Mouse (Mus musculus): Measurements from ENCODE around the gene Zkscan4. TPM values are rescaled to one million over a fixed set of nuclear protein-coding genes. Genes with fewer than 3 reads are reported as not detected.
"Not testable (repeated sequence)": the region's sequence is repeated elsewhere in the genome, so short reads cannot be mapped to it uniquely, and the experiment has no call there.

The Zkscan4 gene
- 4.5 TPM in 2 replicates for polyA plus RNA-seq (2015; fragmentation: Nextera tagmentation; extraction: Ambion mirVana)

DNA sequence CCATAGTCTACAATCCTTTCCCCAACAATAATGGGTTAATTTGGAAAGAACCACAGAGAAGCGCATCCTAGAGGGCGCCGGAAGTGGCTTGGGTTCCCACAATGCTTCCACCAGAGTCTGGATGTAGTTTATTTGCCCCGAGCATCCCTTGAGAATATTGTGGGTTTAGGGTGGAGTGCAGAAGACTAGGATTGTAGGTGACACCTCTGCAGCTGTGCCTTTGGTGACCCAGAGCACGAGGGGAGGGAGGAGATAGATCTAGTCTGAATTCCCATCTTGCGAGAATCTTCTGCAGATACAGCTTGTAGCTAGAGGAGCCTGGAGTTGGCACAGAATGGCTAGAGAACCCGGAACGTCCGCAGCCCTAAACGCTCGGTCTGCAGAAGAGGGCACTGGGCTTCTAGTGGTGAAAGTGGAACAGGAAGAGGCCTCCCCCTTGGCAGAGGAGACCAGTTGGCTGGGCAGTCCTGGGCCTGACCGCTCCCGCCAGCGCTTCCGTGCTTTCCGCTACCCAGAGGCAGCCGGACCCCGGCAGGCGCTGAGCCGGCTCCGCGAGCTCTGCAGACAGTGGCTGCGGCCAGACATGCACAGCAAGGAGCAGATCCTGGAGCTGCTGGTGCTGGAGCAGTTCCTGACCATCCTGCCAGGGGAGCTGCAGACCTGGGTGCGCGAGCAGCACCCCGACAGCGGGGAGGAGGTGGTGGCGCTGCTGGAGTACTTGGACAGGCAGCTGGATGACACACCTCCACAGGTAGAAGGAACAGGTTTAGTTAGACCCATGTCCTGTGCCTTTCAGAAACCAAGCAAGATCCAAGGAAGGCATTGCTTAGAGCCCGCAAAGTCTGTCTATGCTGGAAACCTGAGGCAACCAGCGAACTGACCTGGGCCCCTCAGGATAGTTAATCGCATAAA, at the start of gene Zkscan4, which contains the start of gene Gm10065:
Gene Zkscan4, plus strand, starts transcription at position 149 of the 912 bp plus-strand sequence.
Gene Gm10065, minus strand, starts transcription at position 683 of the 912 bp plus-strand sequence.
- H3K4me1 ChIP-seq (ENCODE audit: insufficient read depth, low read length); H3K9me3 ChIP-seq (ENCODE audit: low read length); H3K36me3 ChIP-seq (ENCODE audit: insufficient read depth, low read length); H3K27me3 ChIP-seq (ENCODE audit: insufficient read depth, low read length): not testable (repeated sequence)
- WGBS = 2% methylated on average over 30 of the region's 31 CpGs
- Histone ChIP-seq H3K4me3 (ENCODE audit: low read length) (peak within 1 kb of the TSS; percentile 77), H3K9ac (replicated peaks; ENCODE audit: low read length) (peak within 1 kb of the TSS; percentile 73), H3K4me2 (replicated peaks; ENCODE audit: low read depth, low read length) (peak within 1 kb of the TSS; percentile 68), H3K27ac (ENCODE audit: low read length) (peak within 1 kb of the TSS; percentile 80)
- peak; percentile 92 for ATAC-seq (ENCODE audit: low FRiP score, low TSS enrichment)

DNA sequence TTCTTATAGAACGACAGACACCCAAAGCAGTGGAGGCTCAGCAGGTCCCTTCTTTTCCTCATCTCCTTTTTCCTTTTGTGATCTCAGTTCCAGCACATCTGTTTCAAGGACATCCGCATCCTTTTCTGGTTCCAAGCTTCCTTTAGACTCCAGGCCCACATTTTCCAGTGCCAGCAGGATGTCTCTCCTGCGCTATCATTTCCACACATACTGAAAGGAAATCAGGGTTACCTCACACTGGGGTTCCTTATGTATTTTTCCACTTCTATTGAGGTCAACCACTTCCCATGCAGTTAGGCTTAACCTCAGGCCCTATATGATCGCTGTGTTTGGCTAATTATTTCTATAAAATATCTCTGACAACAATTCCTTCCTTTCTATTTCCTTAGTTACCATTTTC, 43.2 kb upstream of the Zkscan4 start:
- WGBS = 78% methylated on average over 4 of the region's 4 CpGs
- Histone ChIP-seq H3K4me2 (replicated peaks; ENCODE audit: low read depth, low read length) (no peak overlapping the region), H3K27ac (ENCODE audit: low read length) (no peak overlapping the region), H3K4me1 (ENCODE audit: insufficient read depth, low read length) (peaks cover 4% of the 10 kb centered on the region; the same call in 1 of the 2 replicates), H3K36me3 (ENCODE audit: insufficient read depth, low read length) (no peaks in the 10 kb centered on the region), H3K27me3 (ENCODE audit: insufficient read depth, low read length) (no peaks in the 10 kb centered on the region), H3K9ac (replicated peaks; ENCODE audit: low read length) (no peak overlapping the region), H3K9me3 (ENCODE audit: low read length) (no peaks in the 10 kb centered on the region), H3K4me3 (ENCODE audit: low read length) (no peak overlapping the region)
- ATAC-seq (ENCODE audit: low FRiP score, low TSS enrichment) = no peak

DNA sequence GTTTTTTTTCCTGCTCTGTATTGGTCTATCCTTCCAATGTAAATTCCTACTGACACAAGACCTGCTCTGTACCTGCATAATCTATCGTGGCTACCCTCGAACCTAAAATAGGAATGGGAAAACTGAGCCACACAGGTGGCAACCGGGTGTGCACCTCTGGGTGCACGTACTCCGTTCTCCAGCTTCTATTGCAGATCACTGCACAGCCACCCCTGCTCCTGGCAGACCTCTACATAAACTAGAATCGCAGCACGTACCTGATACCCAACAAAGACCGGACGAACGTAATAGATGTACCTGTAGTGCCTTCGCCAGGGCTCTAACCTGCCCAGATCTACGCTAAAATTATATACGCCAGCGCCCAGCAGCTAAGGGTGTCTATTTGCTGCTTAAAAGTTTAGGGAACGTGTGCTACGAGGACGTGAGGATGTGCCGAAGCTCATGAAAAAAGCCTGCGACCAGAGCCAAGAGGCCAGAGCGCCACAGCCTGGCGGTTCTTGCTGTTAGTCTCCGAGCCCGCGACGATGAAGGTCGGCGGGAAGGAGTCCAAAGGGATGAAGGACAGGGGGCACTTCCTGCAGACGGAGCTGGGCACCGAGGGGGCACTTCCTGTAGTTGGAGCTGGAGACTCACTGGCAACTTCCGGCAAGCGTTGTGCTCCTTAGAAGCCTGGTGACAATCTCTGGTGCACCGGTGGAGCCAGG, 38.1 kb upstream of the Zkscan4 start, which contains the start of gene Pgbd1:
Gene Pgbd1, minus strand, starts transcription at position 556 of the 704 bp plus-strand sequence.
- peaks cover 24% of the 10 kb centered on the region for H3K36me3 ChIP-seq (ENCODE audit: insufficient read depth, low read length)
- peak; percentile 95 for ATAC-seq (ENCODE audit: low FRiP score, low TSS enrichment)
- H3K9ac ChIP-seq (replicated peaks; ENCODE audit: low read length) = peak within 1 kb of the TSS; percentile 82
- peaks cover 4% of the 10 kb centered on the region; the same call in 1 of the 2 replicates for H3K4me1 ChIP-seq (ENCODE audit: insufficient read depth, low read length)
- H3K4me2 ChIP-seq (replicated peaks; ENCODE audit: low read depth, low read length) = peak within 1 kb of the TSS; percentile 61
- H3K9me3 ChIP-seq (ENCODE audit: low read length) = no peaks in the 10 kb centered on the region
- no peaks in the 10 kb centered on the region for H3K27me3 ChIP-seq (ENCODE audit: insufficient read depth, low read length)
- peak within 1 kb of the TSS; percentile 63 for H3K4me3 ChIP-seq (ENCODE audit: low read length)
- under 1% methylated on average over 32 of the region's 32 CpGs for WGBS
- peak within 1 kb of the TSS; percentile 88 for H3K27ac ChIP-seq (ENCODE audit: low read length)

DNA sequence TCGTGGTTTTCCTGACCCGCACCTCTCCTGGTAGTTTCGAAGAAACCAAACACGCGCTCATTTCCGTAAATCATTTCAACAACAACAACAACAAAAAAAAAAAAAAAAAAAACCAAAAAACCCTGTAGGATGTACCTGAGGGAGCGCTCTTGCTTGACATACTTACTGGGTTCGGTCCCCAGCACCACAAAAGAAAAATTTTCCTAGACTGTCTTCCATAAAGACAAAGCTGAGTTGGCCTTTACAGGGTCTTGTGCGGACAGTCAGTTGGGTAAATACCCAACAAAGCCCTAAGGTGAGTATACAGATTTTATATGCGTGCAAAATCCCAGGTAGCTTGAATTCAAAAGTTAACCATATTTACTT, 37.5 kb upstream of the Zkscan4 start:
- Histone ChIP-seq H3K9ac (replicated peaks; ENCODE audit: low read length) (peak overlapping the region; percentile 82), H3K27ac (ENCODE audit: low read length) (peak overlapping the region; percentile 88), H3K27me3 (ENCODE audit: insufficient read depth, low read length) (no peaks in the 10 kb centered on the region), H3K4me1 (ENCODE audit: insufficient read depth, low read length) (peaks cover 4% of the 10 kb centered on the region; the same call in 1 of the 2 replicates), H3K36me3 (ENCODE audit: insufficient read depth, low read length) (peaks cover 28% of the 10 kb centered on the region), H3K4me2 (replicated peaks; ENCODE audit: low read depth, low read length) (peak overlapping the region; percentile 61), H3K9me3 (ENCODE audit: low read length) (no peaks in the 10 kb centered on the region), H3K4me3 (ENCODE audit: low read length) (peak overlapping the region; percentile 63)
- WGBS = 16% methylated on average over 10 of the region's 10 CpGs
- peak; percentile 44; the same call in 1 of the 2 replicates for ATAC-seq (ENCODE audit: low FRiP score, low TSS enrichment)

DNA sequence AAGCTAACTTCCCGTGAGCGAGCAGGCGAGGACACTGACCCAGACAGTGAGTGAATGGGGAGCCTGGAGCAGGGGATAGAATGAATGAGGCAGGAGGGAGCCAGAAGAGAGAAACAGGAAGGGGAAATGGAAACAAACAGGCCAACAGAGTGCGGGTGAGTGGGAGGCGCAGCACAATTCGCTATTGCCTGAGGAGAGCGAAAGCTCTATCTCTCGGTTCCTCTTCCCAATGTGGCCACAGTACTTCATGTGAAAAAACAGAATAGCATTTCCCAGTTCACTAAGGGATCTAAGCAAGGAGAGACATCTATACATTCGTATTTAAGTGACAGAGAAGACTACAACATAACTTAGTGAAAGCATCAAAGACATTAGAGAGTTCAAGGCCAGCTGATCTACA, 31.9 kb upstream of the Zkscan4 start:
- Histone ChIP-seq H3K4me1 (ENCODE audit: insufficient read depth, low read length) (no peaks in the 10 kb centered on the region), H3K36me3 (ENCODE audit: insufficient read depth, low read length) (peaks cover 59% of the 10 kb centered on the region), H3K9me3 (ENCODE audit: low read length) (no peaks in the 10 kb centered on the region), H3K4me3 (ENCODE audit: low read length) (no peak overlapping the region), H3K9ac (replicated peaks; ENCODE audit: low read length) (no peak overlapping the region), H3K4me2 (replicated peaks; ENCODE audit: low read depth, low read length) (no peak overlapping the region), H3K27ac (ENCODE audit: low read length) (no peak overlapping the region), H3K27me3 (ENCODE audit: insufficient read depth, low read length) (no peaks in the 10 kb centered on the region)
- ATAC-seq (ENCODE audit: low FRiP score, low TSS enrichment) = no peak
- 90% methylated on average over 9 of the region's 9 CpGs for WGBS

DNA sequence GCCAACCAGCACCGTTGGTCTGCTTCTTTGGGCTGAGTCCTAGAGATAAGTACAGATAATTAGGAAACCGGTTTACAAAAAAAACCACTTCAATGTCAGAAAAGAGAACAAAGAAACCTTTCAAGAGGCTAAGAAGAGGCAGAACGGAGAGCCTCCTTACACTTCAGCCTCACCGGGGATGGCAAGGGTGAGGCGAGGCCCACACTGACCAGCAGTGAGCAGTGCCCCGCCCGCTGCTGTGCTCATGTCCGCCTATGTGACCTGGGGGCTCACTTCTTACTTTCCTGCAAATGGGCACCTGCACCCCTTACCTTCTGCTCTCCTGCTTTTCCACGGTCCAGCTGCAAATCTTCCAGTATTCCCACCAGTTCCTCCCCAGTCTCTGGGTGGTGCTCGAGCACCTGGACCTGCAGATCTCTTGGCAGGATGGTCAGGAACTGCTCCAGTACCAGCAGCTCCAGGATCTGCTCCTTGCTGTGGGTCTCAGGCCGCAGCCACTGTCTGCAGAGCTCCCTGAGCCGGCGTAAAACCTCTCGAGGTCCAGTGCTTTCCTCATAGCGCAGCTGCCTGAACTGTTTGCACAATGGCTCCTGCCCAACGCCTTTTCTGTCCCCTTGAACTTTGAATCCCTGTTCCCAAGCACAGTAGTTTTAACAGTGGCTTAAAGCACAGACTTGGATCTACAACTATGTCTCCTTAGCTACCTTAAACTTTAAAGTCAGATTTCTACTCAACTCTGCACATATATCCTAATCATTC, 30.7 kb upstream of the Zkscan4 start:
- Histone ChIP-seq H3K4me1 (ENCODE audit: insufficient read depth, low read length) (peaks cover 10% of the 10 kb centered on the region), H3K36me3 (ENCODE audit: insufficient read depth, low read length) (peaks cover 60% of the 10 kb centered on the region), H3K27me3 (ENCODE audit: insufficient read depth, low read length) (no peaks in the 10 kb centered on the region), H3K27ac (ENCODE audit: low read length) (no peak overlapping the region), H3K9me3 (ENCODE audit: low read length) (no peaks in the 10 kb centered on the region), H3K4me2 (replicated peaks; ENCODE audit: low read depth, low read length) (no peak overlapping the region), H3K9ac (replicated peaks; ENCODE audit: low read length) (no peak overlapping the region), H3K4me3 (ENCODE audit: low read length) (no peak overlapping the region)
- no peak for ATAC-seq (ENCODE audit: low FRiP score, low TSS enrichment)
- 87% methylated on average over 16 of the region's 16 CpGs for WGBS

DNA sequence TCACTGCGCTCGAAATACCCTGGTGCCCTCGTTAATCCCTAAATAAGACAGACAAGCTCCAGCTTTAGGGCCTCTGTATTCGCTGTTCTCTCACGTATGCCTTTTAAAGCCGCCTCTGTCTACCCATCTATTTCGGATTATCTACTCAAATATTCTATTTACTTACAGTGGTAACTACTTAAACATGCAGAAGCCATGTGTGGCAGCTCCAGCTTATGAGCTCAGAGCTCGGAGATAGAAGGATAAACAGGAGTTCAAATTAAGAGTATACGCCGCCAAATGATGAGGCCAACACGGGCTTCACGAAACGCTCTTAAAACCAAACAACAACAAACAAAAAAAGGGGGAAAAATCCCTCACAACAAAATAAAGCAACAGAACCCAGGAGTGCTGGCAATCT, 25.7 kb upstream of the Zkscan4 start:
- Histone ChIP-seq H3K9me3 (ENCODE audit: low read length) (no peaks in the 10 kb centered on the region), H3K36me3 (ENCODE audit: insufficient read depth, low read length) (peaks cover 17% of the 10 kb centered on the region; the same call in 1 of the 2 replicates), H3K9ac (replicated peaks; ENCODE audit: low read length) (peak overlapping the region; percentile 88), H3K4me1 (ENCODE audit: insufficient read depth, low read length) (peaks cover 10% of the 10 kb centered on the region), H3K27ac (ENCODE audit: low read length) (peak overlapping the region; percentile 81; the same call in 1 of the 2 replicates), H3K27me3 (ENCODE audit: insufficient read depth, low read length) (no peaks in the 10 kb centered on the region; the same call in 1 of the 2 replicates), H3K4me3 (ENCODE audit: low read length) (peak overlapping the region; percentile 80), H3K4me2 (replicated peaks; ENCODE audit: low read depth, low read length) (peak overlapping the region; percentile 87)
- no peak for ATAC-seq (ENCODE audit: low FRiP score, low TSS enrichment)
- 2% methylated on average over 13 of the region's 13 CpGs for WGBS

DNA sequence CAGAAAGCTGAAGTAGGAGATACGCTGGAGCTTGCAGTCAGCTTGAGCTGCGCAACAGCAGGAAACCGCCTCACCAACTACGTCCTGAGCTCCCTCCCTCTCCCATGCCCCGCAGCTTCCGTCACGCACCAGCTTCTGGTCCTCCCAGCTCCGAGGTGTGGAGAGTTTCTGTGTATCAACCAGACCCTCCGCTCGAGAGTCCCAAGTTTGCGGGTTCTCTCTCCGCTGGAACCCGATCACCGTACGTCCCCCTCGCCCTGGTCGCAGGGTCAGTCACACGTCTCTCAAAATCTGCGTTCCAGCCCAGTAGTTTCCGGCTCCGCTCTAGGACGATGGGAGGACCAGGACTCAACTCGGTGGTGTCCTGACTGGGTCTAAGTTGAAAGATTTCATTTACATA, 25.3 kb upstream of the Zkscan4 start, which contains the start of gene Zscan26:
Gene Zscan26, minus strand, starts transcription at position 282 of the 400 bp plus-strand sequence.
- H3K27me3 ChIP-seq (ENCODE audit: insufficient read depth, low read length) = no peaks in the 10 kb centered on the region; the same call in 1 of the 2 replicates
- H3K27ac ChIP-seq (ENCODE audit: low read length) = peak within 1 kb of the TSS; percentile 81
- H3K4me1 ChIP-seq (ENCODE audit: insufficient read depth, low read length) = peaks cover 10% of the 10 kb centered on the region
- H3K4me3 ChIP-seq (ENCODE audit: low read length) = peak within 1 kb of the TSS; percentile 80
- peak; percentile 90 for ATAC-seq (ENCODE audit: low FRiP score, low TSS enrichment)
- 0% methylated on average over 23 of the region's 23 CpGs for WGBS
- H3K9me3 ChIP-seq (ENCODE audit: low read length) = no peaks in the 10 kb centered on the region
- H3K4me2 ChIP-seq (replicated peaks; ENCODE audit: low read depth, low read length) = peak within 1 kb of the TSS; percentile 87
- H3K36me3 ChIP-seq (ENCODE audit: insufficient read depth, low read length) = peaks cover 13% of the 10 kb centered on the region; the same call in 1 of the 2 replicates
- H3K9ac ChIP-seq (replicated peaks; ENCODE audit: low read length) = peak within 1 kb of the TSS; percentile 88

DNA sequence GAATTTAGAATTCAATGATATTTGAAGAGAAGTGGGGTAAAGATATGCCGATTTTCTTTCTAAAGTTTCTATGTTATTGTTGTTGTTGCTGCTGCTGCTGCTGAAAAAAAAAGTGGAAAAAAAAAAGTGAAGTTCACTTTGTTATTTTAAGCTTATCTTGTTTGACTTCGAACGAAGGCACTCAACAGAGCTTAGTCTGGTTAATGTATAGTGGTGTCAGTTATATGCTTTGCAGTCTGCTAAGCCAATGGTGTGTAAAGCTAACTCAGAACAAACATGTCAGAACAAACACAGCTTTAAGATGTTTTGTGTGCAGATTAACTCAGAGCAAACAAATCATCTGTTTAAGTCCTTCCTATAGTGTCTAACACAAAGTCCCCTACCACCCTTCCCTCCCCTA, 24.6 kb upstream of the Zkscan4 start:
- peaks cover 10% of the 10 kb centered on the region for H3K4me1 ChIP-seq (ENCODE audit: insufficient read depth, low read length)

More for the DNA sequence above, 24.6 kb upstream of the Zkscan4 start:
- Histone ChIP-seq H3K27ac (ENCODE audit: low read length) (0 out of 2 replicates have a peak overlapping the region, but pooled peaks have one; percentile 36), H3K9ac (replicated peaks; ENCODE audit: low read length) (no peak overlapping the region), H3K4me3 (ENCODE audit: low read length) (no peak overlapping the region), H3K4me2 (replicated peaks; ENCODE audit: low read depth, low read length) (peak overlapping the region; percentile 87; the same call in 1 of the 2 replicates), H3K36me3 (ENCODE audit: insufficient read depth, low read length) (peaks cover 6% of the 10 kb centered on the region; the same call in 1 of the 2 replicates), H3K9me3 (ENCODE audit: low read length) (no peaks in the 10 kb centered on the region), H3K27me3 (ENCODE audit: insufficient read depth, low read length) (no peaks in the 10 kb centered on the region; the same call in 1 of the 2 replicates)
- WGBS = 73% methylated on average over 3 of the region's 3 CpGs
- ATAC-seq (ENCODE audit: low FRiP score, low TSS enrichment) = peak; percentile 75; the same call in 1 of the 2 replicates

All from kidney, embryonic 16.5 days (tissue).